Mouse (Mus musculus) myocyte (in vitro differentiated cells): Measurements from ENCODE around the gene Ugt1a2. TPM values are rescaled to one million over a fixed set of nuclear protein-coding genes. Genes with fewer than 3 reads are reported as not detected.

ENCODE experiments used
- H3K27me3 ChIP-seq: one replicate; pipeline ENCODE4 v1.6.1; 2011; ENCODE audit not compliant: control insufficient read depth, insufficient read depth, insufficient read length
- H3K36me3 ChIP-seq: one replicate; pipeline ENCODE4 v1.6.1; 2011; ENCODE audit not compliant: control insufficient read depth, insufficient read depth
- H3K4me2 ChIP-seq: one replicate; pipeline ENCODE4 v1.6.1; 2011; ENCODE audit warnings: low read depth, control low read depth
- H3K4me3 ChIP-seq: one replicate; pipeline ENCODE4 v1.5.1; 2011; ENCODE audit warnings: mild to moderate bottlenecking, control low read depth, moderate library complexity
- H3K79me2 ChIP-seq: one replicate; pipeline ENCODE4 v1.6.1; 2011; ENCODE audit not compliant: control insufficient read depth, insufficient read depth
- H3ac ChIP-seq: one replicate; pipeline ENCODE4 v1.6.1; 2011; ENCODE audit not compliant: control insufficient read depth, insufficient read length
- CEBPB ChIP-seq: IDR thresholded peaks from 2 replicates; pipeline ENCODE4 v1.6.1; 2011; ENCODE audit warnings: mild to moderate bottlenecking, moderate library complexity; ENCODE audit not compliant: poor library complexity, insufficient read depth, severe bottlenecking
- E2F4 ChIP-seq: IDR thresholded peaks from one replicate; pipeline ENCODE4 v1.6.1; 2011; ENCODE audit warnings: mild to moderate bottlenecking, control low read depth, moderate library complexity; ENCODE audit not compliant: insufficient read depth
- MAX ChIP-seq: IDR thresholded peaks from one replicate; pipeline ENCODE4 v1.6.1; 2011; ENCODE audit warnings: low read depth, mild to moderate bottlenecking, control low read depth
- MYOD1 ChIP-seq, 3 experiments: IDR thresholded peaks; one replicate each; pipeline ENCODE4 v1.6.1; 2011; ENCODE audit warnings: control low read depth in 2 of 3, low read depth in 2 of 3, mild to moderate bottlenecking in 2 of 3, moderate library complexity in 1 of 3; ENCODE audit not compliant: insufficient read length in 2 of 3, control insufficient read depth in 1 of 3
- MYOG ChIP-seq, 3 experiments: IDR thresholded peaks; one replicate each; pipeline ENCODE4 v1.6.1; 2011; ENCODE audit warnings: control low read depth in 2 of 3, low read depth in 2 of 3, mild to moderate bottlenecking in 2 of 3; ENCODE audit not compliant: insufficient read length in 2 of 3, control insufficient read depth in 1 of 3, insufficient read depth in 1 of 3
- POLR2A ChIP-seq: IDR thresholded peaks from one replicate; pipeline ENCODE4 v1.6.1; 2011; ENCODE audit warnings: low read depth, mild to moderate bottlenecking, control low read depth, moderate library complexity; ENCODE audit not compliant: insufficient read length
- POLR2AphosphoS2 ChIP-seq: IDR thresholded peaks from one replicate; pipeline ENCODE4 v1.6.1; 2011; ENCODE audit warnings: low read depth, control low read depth; ENCODE audit not compliant: insufficient read length
- REST ChIP-seq: IDR thresholded peaks from one replicate; pipeline ENCODE4 v1.6.1; 2011; ENCODE audit warnings: mild to moderate bottlenecking, control low read depth, moderate library complexity; ENCODE audit not compliant: insufficient read depth, insufficient read length
- SRF ChIP-seq: IDR thresholded peaks from one replicate; pipeline ENCODE4 v1.6.1; 2011; ENCODE audit warnings: low read depth; ENCODE audit not compliant: control insufficient read depth, insufficient read length
- TCF12 ChIP-seq: IDR thresholded peaks from one replicate; pipeline ENCODE4 v1.6.1; 2011; ENCODE audit warnings: mild to moderate bottlenecking, control low read depth; ENCODE audit not compliant: poor library complexity, insufficient read depth, severe bottlenecking
- TCF3 ChIP-seq: IDR thresholded peaks from one replicate; pipeline ENCODE4 v1.6.1; 2011; ENCODE audit warnings: low read depth, control low read depth; ENCODE audit not compliant: insufficient read length
- USF1 ChIP-seq: IDR thresholded peaks from one replicate; pipeline ENCODE4 v1.6.1; 2011; ENCODE audit warnings: low read depth, mild to moderate bottlenecking, control low read depth, moderate library complexity
- polyA plus RNA-seq: library from polyadenylated mRNA; unstranded; fragments of >200 nt; fragmentation: generic; extraction: Trizol; gene quantifications from one replicate; pipeline ENCODE4 v1.2.1, GENCODE M21; 2012; ENCODE audit warnings: missing spikeins

The Ugt1a2 gene
- polyA plus RNA-seq, 1 experiment: 0.05 TPM

GRCm38 (mm10) chr1:88217144-88217543 lies 16.7 kb downstream of the Ugt1a2 start:
- no peak overlapping the region for H3K4me2 ChIP-seq
- H3K36me3 ChIP-seq: no peaks in the 10 kb centered on the region
- H3K4me3 ChIP-seq: no peak overlapping the region
- no peak for TF ChIP-seq E2F4
- TF ChIP-seq TCF12: no peak
- TF ChIP-seq SRF: no peak
- no peak for TF ChIP-seq REST
- TF ChIP-seq MYOG (IDR thresholded peaks at IDR 0.05; ENCODE audit: control insufficient read depth in 1 of 3, insufficient read depth in 1 of 3, insufficient read length in 2 of 3, low read depth in 2 of 3): no peak
- TF ChIP-seq MYOD1 (IDR thresholded peaks at IDR 0.05; ENCODE audit: control insufficient read depth in 1 of 3, insufficient read length in 2 of 3, low read depth in 2 of 3): no peak
- no peak for TF ChIP-seq TCF3
- no peak for TF ChIP-seq POLR2A
- TF ChIP-seq CEBPB: no peak
- no peak for TF ChIP-seq POLR2AphosphoS2
- no peak for TF ChIP-seq USF1
- TF ChIP-seq MAX: no peak
- no peak overlapping the region for H3ac ChIP-seq
- no peaks in the 10 kb centered on the region for H3K79me2 ChIP-seq
- no peaks in the 10 kb centered on the region for H3K27me3 ChIP-seq

GRCm38 (mm10) chr1:88217576-88217975 lies 17.2 kb downstream of the Ugt1a2 start:
- H3ac ChIP-seq: no peak overlapping the region
- H3K79me2 ChIP-seq: no peaks in the 10 kb centered on the region
- H3K4me2 ChIP-seq: no peak overlapping the region
- no peaks in the 10 kb centered on the region for H3K27me3 ChIP-seq
- no peaks in the 10 kb centered on the region for H3K36me3 ChIP-seq
- H3K4me3 ChIP-seq: no peak overlapping the region
- TF ChIP-seq POLR2A (no peak), CEBPB (no peak), MYOD1 (IDR thresholded peaks at IDR 0.05; ENCODE audit: control insufficient read depth in 1 of 3, insufficient read length in 2 of 3, low read depth in 2 of 3) (no peak), E2F4 (no peak), TCF3 (no peak)

DNA sequence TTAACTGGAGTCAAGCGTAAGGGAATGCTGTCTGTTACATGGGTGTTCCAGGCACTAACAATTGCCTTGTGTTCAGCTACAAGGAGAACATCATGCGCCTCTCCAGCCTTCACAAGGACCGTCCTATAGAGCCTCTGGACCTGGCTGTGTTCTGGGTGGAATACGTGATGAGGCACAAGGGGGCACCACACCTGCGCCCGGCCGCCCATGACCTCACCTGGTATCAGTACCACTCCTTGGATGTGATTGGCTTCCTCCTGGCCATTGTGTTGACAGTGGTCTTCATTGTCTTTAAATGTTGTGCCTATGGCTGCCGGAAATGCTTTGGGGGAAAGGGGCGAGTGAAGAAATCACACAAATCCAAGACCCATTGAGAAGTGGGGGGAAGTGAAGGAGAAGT lies 17.6 kb downstream of the Ugt1a2 start:
- no peaks in the 10 kb centered on the region for H3K79me2 ChIP-seq
- TF ChIP-seq CEBPB (no peak), USF1 (no peak), MYOG (IDR thresholded peaks at IDR 0.05; ENCODE audit: control insufficient read depth in 1 of 3, insufficient read depth in 1 of 3, insufficient read length in 2 of 3, low read depth in 2 of 3) (no peak), TCF3 (no peak), POLR2AphosphoS2 (no peak), MAX (no peak), REST (no peak)

GRCm38 (mm10) chr1:88218591-88218990 lies 18.2 kb downstream of the Ugt1a2 start:
- Histone ChIP-seq H3K4me3 (no peak overlapping the region), H3K4me2 (no peak overlapping the region), H3ac (no peak overlapping the region), H3K79me2 (no peaks in the 10 kb centered on the region), H3K27me3 (no peaks in the 10 kb centered on the region), H3K36me3 (no peaks in the 10 kb centered on the region)
- TF ChIP-seq SRF (no peak), E2F4 (no peak), POLR2AphosphoS2 (no peak), MYOD1 (IDR thresholded peaks at IDR 0.05; ENCODE audit: control insufficient read depth in 1 of 3, insufficient read length in 2 of 3, low read depth in 2 of 3) (no peak), TCF3 (no peak), TCF12 (no peak), MYOG (IDR thresholded peaks at IDR 0.05; ENCODE audit: control insufficient read depth in 1 of 3, insufficient read depth in 1 of 3, insufficient read length in 2 of 3, low read depth in 2 of 3) (no peak), USF1 (no peak), MAX (no peak), POLR2A (no peak), REST (no peak), CEBPB (no peak)

More for the DNA sequence above, 17.6 kb downstream of the Ugt1a2 start:
- Histone ChIP-seq H3K27me3 (no peaks in the 10 kb centered on the region), H3K36me3 (no peaks in the 10 kb centered on the region), H3ac (no peak overlapping the region), H3K4me2 (no peak overlapping the region), H3K4me3 (no peak overlapping the region)

DNA sequence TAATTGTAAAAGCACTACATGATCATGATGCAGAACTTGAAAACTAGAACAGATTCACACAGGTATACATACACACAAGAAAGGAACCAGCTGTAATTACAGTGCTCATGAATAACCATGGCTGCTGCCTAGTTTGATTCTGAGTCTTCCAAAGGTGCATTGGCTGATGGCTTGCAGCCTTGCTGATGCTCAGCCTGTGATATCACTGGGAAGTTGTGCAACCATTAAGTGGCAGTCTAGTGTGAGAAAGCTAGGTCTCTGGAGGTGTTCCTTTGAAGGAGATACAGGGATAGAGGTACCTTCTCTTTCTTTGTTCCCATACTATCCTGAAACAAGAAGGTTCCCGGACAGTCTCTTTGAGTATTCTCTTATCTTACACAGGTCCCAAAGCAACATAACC lies 18.7 kb downstream of the Ugt1a2 start:
- H3ac ChIP-seq: no peak overlapping the region
- H3K4me3 ChIP-seq: no peak overlapping the region
- no peaks in the 10 kb centered on the region for H3K36me3 ChIP-seq
- TF ChIP-seq TCF3: no peak
- TF ChIP-seq REST: no peak
- no peak for TF ChIP-seq CEBPB
- TF ChIP-seq POLR2A: no peak
- TF ChIP-seq MYOD1 (IDR thresholded peaks at IDR 0.05; ENCODE audit: control insufficient read depth in 1 of 3, insufficient read length in 2 of 3, low read depth in 2 of 3): no peak
- no peak for TF ChIP-seq POLR2AphosphoS2
- no peak for TF ChIP-seq E2F4
- TF ChIP-seq SRF: no peak
- no peaks in the 10 kb centered on the region for H3K79me2 ChIP-seq
- no peaks in the 10 kb centered on the region for H3K27me3 ChIP-seq
- no peak overlapping the region for H3K4me2 ChIP-seq
